Mouse (Mus musculus) mouse trophoblast stem cell (cell line): ENCODE data around the gene Hist1h2bq.
"Not testable (repeated sequence)": the region's sequence is repeated elsewhere in the genome, so short reads cannot be mapped to it uniquely, and the experiment has no call there.

ENCODE experiments used
- in situ Hi-C, 2 experiments: fragments of 300-500 bp; cut with MseI, MboI; formaldehyde crosslinking; loops; 2 replicates in 1 of 2; 3 replicates in 1 of 2; pipeline ENCODE4 v1.15.1; 2025

Hist1h2bq gene

DNA sequence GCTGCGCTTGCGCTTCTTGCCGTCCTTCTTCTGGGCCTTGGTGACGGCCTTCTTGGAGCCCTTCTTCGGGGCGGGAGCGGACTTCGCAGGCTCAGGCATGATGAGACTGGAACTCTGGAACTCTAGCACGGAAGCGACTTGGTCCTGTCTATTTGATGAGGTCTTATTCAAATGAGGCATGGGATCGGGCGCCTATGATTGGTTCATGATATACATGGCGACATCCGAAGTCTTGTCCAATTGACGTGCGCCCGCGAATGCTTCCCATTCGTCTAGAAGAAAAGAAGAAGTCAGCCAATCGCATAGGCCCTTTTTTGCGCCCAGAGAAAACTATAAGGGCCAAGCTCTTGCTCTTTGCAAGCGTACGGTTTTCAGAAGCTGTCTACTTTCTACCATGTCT, at the start of gene Hist1h2bq, which contains the start of gene Hist1h2ao:
Gene Hist1h2bq (minus strand): TSS at position 125 of the 400 bp plus-strand sequence.
Gene Hist1h2ao (plus strand): TSS at position 393 of the 400 bp plus-strand sequence.
- in situ Hi-C loops = not testable (repeated sequence)

DNA sequence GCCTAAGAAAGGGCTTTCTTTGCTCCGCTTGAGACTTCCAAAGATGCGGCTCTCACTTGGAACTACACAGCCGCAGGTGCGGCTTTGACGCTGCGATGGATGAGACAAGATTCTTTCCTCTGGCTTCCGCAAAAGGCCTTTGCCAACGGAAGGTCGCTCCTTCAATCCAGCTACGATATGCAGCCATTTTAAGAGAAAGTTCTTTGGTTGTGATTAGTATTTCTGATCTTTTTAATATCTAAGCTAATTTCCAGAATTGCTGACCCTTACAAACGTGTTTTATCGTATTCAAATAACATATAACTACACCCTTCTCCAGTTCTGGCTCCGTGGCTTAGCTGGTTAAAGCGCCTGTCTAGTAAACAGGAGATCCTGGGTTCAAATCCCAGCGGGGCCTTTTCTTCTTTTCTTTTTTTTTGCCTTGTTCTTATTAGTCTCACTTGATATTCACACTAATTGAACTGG, 45.7 kb upstream of the Hist1h2bq start:
- in situ Hi-C loops = loop anchor here (10.0 kb wide), 4 partner anchors 49 to 1579 kb away; no protein-coding TSS in a partner anchor

DNA sequence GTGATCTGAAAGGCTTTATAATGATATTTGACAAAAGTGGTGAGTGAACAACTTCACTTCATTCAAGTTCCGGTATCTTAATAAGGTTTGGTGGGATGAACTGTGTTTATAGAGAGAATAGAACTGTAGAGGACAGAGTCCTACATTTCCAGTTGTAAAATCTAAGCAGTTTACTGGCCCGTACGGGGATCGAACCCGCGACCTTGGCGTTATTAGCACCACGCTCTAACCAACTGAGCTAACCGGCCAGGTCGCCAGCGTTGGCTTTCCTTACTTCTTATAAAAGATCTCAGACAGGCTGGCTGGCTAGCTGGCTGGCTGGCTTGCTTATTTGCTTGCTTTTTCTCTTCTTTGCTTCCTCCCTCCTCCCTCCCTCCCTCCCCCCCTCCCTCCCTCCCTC, 45.1 kb upstream of the Hist1h2bq start:
- in situ Hi-C loops = loop anchor here (10.0 kb wide), 4 partner anchors 50 to 1580 kb away; no protein-coding TSS in a partner anchor

DNA sequence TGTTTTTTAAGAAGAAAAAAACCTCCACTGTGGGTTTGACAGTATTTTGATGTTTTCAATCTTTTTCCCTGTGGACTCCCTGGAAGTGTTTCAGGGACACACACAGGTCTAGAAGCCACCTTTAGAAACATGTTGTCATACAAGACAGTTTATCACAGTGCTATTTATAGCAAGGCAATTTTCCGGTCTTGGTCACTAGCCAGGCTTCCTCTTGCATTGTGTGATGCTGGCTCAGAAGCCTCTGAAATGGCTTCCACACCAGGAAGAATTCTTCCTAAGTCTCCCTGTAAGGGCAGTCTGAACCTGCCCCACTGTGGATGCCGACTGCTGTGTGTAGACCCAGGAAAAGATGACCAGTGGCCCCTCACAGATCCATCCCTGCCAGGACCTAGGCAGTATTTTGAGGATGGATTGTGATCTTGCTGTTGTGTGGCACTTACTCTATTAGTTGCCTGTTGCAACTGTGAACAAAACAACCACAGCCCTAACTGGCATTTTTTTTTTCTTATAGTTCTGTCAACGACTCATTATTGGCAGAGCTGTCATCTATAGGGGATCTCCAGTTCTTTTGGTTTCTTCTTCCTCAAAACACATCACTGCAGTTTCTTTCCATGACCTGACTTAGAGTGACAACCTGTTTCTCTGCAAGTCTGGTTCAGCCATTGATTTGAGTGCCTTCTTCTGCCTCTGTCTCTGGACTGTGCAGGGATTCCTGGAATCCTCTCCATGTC, 42.4 kb upstream of the Hist1h2bq start:
- in situ Hi-C loops = loop anchor here (10.0 kb wide), 4 partner anchors 52 to 1582 kb away; no protein-coding TSS in a partner anchor

DNA sequence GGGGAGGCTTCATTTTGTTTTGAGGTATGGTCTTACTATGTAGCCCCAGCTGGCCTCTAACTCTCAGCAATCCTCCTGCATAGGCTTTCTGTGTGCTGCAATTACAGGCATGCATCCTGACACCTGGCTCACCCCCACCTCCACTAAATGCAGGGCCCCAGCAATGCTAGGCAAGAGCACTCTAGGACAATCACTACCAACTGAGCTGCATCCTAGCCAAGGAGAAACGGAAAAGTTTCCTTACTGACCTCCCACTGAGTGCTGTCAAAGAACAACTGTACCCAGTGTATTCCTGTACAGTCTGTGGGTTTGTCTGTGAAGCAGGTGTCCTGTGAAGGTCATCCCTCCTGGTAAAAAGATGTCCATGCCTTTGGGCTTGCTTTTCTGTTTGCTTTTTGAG, 40.7 kb upstream of the Hist1h2bq start:
- in situ Hi-C loops = loop anchor here (10.0 kb wide), 4 partner anchors 54 to 1584 kb away; no protein-coding TSS in a partner anchor

DNA sequence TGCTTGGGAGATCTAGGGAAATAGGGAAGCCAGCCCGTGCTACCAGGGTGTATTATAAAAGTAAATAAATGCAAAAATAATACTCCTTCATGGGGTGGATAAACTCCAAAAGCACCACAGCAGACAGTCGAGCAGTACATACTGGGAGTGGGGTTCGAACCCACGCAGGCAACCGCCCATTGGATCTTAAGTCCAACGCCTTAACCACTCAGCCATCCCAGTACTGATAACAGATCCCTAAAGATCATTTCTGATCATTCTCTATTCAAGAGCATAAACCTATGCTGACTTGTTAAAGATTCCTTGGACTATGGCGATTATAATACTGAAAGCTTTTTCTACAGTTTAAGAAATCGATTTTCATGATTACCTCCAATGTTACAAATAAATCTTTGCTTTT, 37.9 kb upstream of the Hist1h2bq start:
- in situ Hi-C loops = no loop called here

DNA sequence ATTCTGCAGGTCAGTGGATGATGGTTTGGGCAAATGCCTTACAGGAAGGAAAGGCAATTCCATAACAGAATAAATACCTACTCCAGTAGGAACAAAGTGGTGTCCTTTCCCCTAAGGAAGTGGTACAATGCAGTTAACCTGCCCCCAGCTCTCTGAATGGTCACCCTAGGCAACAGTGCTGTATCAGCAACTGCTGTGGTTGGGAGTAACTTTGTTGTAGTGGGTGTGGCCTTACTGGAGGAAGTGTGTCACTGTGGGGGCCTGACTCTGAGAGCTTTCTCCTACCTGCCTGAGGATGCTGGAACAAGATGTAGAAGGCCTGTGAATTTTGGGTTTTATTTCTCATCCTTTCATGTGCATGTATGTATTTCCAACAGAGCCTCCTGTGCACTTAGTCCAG, 36.4 kb upstream of the Hist1h2bq start:
- in situ Hi-C loops = not testable (repeated sequence)

DNA sequence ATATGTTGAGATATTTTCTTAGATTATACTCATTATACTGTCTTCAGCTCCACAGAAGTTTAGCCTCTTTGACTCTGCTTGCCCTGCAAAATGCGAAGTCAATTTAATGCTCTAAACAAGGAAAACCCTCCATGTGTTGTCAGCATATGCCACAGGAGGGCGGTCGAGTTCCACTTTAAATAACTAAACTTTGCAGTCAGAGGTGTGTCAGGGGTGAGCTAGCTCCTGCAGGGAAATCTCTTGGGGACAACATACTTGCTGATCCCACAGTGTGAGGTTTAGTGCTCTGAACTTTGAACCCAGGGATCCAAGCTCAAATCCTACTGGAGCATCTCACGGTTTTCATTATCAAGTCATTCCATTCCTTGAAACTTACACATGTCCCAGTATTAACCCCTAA, 30.5 kb upstream of the Hist1h2bq start:
- in situ Hi-C loops = not testable (repeated sequence)

DNA sequence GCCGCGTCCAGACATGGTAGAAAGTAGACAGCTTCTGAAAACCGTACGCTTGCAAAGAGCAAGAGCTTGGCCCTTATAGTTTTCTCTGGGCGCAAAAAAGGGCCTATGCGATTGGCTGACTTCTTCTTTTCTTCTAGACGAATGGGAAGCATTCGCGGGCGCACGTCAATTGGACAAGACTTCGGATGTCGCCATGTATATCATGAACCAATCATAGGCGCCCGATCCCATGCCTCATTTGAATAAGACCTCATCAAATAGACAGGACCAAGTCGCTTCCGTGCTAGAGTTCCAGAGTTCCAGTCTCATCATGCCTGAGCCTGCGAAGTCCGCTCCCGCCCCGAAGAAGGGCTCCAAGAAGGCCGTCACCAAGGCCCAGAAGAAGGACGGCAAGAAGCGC, 23.5 kb upstream of the Hist1h2bq start, which contains the start of the genes Hist1h2ap and Hist1h2br:
Gene Hist1h2ap (minus strand): TSS at position 47 of the 400 bp plus-strand sequence.
Gene Hist1h2br (plus strand): TSS at position 283 of the 400 bp plus-strand sequence.
- in situ Hi-C loops = not testable (repeated sequence)

DNA sequence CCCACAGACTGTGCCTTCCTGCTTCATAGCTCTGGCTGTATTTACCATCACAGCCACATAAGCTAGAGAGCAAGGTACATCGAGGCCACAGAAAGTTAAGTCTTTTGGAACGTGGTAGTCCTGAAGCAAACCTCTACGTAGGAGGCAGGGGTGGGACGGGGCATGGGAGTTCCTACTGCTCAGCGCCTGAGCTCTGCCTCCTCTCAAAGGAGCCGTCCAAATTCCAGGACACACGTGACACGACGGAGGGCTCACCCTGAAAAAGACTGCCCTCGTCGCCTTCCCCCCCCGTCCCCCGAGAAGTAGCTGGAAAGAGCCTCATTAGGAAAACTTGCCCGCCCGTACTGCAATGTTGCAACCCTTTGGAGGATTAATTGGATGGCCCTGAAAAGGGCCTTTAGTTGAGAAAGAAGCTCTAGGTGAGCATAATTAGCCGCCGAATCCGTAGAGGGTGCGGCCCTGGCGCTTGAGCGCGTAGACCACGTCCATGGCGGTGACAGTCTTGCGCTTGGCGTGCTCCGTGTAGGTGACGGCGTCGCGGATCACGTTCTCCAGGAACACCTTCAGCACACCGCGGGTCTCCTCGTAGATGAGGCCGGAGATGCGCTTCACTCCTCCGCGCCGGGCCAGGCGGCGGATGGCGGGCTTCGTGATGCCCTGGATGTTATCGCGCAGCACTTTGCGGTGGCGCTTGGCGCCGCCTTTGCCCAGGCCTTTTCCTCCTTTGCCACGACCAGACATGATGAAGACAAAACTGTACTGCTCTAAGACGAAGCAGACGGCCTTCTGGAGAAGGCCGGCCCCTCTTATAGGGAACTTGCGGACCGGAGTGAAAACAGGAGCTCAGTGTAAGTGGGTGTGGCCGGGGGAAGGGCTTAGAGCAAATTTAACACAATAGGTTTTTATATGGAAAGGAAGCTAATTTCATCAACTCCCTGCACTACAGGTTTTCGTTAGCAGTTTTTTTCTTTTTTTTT, 21.7 kb upstream of the Hist1h2bq start, which contains the start of gene Hist1h4n:
Gene Hist1h4n (minus strand): TSS at position 779 of the 977 bp plus-strand sequence.
- in situ Hi-C loops = not testable (repeated sequence)

DNA sequence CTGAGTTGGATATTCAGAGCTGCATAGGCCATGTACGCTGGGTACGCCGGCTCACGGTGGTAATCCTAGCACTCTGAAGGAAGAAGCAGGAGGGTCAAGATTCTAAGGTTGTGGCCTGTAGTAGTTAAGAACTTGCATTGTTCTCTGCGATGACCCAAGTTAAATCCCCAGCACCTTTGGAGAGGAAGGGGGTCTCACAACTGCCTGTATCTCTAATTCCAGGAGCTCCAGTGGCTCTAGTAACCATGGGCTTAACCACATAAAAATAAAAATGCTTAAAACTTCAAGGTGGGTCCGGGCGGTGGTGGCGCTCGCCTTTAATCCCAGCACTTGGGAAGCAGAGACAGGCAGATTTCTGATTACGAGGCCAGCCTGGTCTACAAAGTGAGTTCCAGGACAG, 20.3 kb upstream of the Hist1h2bq start:
- in situ Hi-C loops = no loop called here

DNA sequence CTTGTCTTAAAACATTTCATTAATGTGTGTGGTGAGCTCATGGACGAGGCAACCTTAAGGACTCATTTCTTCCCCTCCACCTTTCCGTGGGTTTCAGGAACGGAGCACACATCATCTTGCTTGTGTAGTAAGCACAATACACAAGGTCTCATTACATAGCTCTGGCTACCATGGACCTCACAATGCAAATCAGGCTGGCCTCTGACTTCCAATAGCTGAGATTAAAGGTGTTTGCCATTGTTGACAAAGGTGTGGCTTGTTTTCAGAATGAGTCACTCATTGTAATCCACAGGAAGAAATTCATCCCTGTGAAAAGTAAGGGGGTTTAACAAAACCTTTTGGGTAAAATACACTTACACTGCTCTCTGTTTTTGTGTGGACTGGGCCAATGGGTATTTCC, 18.5 kb upstream of the Hist1h2bq start:
- in situ Hi-C loops = no loop called here

DNA sequence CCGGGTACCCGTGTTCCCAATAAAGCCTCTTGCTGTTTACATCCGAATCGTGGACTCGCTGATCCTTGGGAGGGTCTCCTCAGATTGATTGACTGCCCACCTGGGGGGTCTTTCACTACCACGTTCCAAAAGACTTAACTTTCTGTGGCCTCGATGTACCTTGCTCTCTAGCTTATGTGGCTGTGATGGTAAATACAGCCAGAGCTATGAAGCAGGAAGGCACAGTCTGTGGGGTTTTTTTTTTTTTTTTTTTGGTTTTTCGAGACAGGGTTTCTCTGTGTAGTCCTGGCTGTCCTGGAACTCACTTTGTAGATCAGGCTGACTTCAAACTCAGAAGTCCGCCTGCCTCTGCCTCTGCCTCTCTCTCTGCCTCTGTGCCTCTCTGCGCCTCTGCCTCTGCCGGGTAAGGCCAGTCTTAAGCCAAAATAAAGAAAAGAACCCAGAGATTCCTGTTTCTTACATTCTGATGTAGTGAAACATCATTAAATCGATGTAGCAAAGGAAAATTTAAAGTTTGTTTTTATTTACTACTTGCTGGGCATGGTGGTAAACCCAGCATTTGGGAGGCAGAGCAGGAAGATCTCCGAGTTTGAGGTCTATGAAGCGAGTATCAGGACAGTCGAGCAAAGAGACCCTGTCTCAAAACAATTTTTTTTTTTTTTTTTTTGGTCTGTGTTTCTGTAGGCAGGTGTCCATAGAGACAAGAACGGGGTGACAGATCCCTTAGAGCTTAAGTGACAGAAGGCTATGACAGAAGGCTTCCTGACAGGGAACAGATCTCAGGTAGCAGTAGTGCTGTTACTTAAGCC, 10.3 kb upstream of the Hist1h2bq start:
- in situ Hi-C loops = not testable (repeated sequence)

DNA sequence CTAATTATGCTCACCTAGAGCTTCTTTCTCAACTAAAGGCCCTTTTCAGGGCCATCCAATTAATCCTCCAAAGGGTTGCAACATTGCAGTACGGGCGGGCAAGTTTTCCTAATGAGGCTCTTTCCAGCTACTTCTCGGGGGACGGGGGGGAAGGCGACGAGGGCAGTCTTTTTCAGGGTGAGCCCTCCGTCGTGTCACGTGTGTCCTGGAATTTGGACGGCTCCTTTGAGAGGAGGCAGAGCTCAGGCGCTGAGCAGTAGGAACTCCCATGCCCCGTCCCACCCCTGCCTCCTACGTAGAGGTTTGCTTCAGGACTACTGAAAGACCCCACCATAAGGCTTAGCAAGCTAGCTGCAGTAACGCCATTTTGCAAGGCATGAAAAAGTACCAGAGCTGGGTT, 2.1 kb upstream of the Hist1h2bq start:
- in situ Hi-C loops = not testable (repeated sequence)

DNA sequence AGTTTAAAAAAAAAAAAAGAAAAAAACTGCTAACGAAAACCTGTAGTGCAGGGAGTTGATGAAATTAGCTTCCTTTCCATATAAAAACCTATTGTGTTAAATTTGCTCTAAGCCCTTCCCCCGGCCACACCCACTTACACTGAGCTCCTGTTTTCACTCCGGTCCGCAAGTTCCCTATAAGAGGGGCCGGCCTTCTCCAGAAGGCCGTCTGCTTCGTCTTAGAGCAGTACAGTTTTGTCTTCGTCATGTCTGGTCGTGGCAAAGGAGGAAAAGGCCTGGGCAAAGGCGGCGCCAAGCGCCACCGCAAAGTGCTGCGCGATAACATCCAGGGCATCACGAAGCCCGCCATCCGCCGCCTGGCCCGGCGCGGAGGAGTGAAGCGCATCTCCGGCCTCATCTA, 1.5 kb upstream of the Hist1h2bq start, which contains the start of gene Hist1h4m:
Gene Hist1h4m (plus strand): TSS at position 208 of the 400 bp plus-strand sequence.
- in situ Hi-C loops = not testable (repeated sequence)

DNA sequence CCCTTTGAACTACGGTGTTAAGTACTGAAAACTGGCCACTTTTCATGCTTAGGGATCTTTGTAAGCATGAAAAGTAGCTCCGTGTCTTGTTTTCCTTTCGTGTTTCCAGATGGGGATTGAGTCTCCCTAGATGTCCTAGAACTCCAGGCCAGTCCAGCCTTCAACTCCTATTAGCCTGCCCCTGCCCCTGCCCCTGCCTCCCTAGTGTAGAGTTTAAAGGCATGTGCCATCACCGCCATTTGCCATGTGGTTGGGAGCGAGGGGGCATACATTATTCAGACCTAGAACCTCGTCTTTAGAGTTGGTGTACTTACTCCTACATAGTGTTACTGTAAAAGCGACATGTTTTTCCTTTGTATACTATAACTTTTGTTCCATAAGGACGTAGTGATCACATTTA, 1.1 kb upstream of the Hist1h2bq start:
- in situ Hi-C loops = not testable (repeated sequence)

DNA sequence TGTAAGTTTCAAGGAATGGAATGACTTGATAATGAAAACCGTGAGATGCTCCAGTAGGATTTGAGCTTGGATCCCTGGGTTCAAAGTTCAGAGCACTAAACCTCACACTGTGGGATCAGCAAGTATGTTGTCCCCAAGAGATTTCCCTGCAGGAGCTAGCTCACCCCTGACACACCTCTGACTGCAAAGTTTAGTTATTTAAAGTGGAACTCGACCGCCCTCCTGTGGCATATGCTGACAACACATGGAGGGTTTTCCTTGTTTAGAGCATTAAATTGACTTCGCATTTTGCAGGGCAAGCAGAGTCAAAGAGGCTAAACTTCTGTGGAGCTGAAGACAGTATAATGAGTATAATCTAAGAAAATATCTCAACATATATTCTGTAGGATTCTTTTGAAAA, 6.9 kb downstream of the Hist1h2bq start:
- in situ Hi-C loops = not testable (repeated sequence)

DNA sequence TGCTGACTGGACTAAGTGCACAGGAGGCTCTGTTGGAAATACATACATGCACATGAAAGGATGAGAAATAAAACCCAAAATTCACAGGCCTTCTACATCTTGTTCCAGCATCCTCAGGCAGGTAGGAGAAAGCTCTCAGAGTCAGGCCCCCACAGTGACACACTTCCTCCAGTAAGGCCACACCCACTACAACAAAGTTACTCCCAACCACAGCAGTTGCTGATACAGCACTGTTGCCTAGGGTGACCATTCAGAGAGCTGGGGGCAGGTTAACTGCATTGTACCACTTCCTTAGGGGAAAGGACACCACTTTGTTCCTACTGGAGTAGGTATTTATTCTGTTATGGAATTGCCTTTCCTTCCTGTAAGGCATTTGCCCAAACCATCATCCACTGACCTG, 12.8 kb downstream of the Hist1h2bq start:
- in situ Hi-C loops = not testable (repeated sequence)

DNA sequence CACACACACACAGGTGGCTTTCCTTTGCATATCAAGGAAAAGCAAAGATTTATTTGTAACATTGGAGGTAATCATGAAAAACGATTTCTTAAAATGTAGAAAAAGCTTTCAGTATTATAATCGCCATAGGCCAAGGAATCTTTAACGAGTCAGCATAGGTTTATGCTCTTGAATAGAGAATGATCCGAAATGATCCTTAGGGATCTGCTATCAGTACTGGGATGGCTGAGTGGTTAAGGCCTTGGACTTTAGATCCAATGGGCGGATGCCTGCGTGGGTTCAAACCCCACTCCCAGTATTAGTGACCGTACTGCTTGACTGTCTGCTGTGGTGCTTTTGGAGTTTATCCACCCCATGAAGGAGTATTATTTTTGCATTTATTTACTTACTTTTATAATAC, 14.4 kb downstream of the Hist1h2bq start:
- in situ Hi-C loops = no loop called here

DNA sequence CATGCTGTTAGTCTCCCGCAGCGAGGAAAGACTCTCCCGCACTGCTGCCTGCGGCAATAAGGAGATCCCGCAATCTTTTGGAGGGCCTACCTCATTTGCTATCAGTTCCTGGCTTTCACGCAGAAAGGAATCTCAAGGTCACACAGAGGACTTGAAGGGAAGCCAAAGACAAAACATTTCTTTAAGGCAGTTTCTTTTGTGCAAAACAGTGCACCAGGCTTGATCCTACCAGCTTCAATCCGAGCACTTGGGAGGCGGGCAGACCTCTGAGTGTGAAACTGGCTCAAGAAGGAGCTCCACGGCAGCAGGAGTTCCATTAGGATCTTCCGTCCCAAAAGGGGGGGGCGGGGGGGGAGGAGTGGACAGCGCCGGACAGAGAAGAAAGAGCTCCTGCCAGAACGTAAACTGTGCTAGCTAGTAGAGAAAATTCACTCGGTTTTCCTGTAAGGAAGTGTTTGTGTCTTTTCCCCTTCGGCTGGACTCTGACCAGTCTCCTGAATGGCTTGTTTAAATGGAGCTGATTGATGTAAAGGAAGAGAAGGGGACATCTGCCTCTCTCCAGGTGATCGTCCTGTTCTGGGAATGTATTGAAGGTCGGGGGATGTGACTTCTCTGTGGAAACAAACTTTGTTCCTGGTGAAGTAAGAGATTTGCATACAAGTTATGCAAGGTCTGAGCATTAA, 19.3 kb downstream of the Hist1h2bq start:
- in situ Hi-C loops = no loop called here
